Mouse (Mus musculus) CH12.LX (cell line): ENCODE results near the gene Dnajc22. TPM values are rescaled to one million over a fixed set of nuclear protein-coding genes. Genes with fewer than 3 reads are reported as not detected.

Experiments used
- DNase-seq: peaks from one replicate; pipeline ENCODE4 v3.0.0-alpha.2; 2013; ENCODE audit errors: extremely low read depth
- H3K27ac ChIP-seq: 2 replicates; pipeline ENCODE4 v1.5.1; 2012; ENCODE audit warnings: low read depth, mild to moderate bottlenecking, control low read depth, moderate library complexity; ENCODE audit not compliant: insufficient read depth
- H3K27me3 ChIP-seq: replicated peaks from 2 replicates; pipeline ENCODE3; 2012; ENCODE audit warnings: inconsistent platforms
- H3K36me3 ChIP-seq, 2 experiments: replicated peaks in 1 of 2; 2 replicates each; pipeline versions ENCODE3 to v1.6.1; 2012; ENCODE audit warnings: inconsistent platforms in 1 of 2, low read length in 1 of 2, mild to moderate bottlenecking in 1 of 2, mixed read lengths in 1 of 2, moderate library complexity in 1 of 2; ENCODE audit not compliant: control insufficient read depth in 1 of 2, insufficient read depth in 1 of 2
- H3K4me1 ChIP-seq, 2 experiments: 2 replicates each; pipeline ENCODE4 v1.6.1; 2012; ENCODE audit warnings: inconsistent platforms in 1 of 2, moderate library complexity in 1 of 2; ENCODE audit not compliant: insufficient read depth in 2 of 2, control insufficient read depth in 1 of 2
- H3K4me2 ChIP-seq: 2 replicates; pipeline ENCODE4 v1.6.1; 2012; ENCODE audit warnings: low read depth, mild to moderate bottlenecking, control low read depth; ENCODE audit not compliant: poor library complexity, insufficient read depth, severe bottlenecking
- H3K4me3 ChIP-seq, 3 experiments: fragments of 150-350 bp in 1 of 3; sonication (generic) in 1 of 3; replicated peaks in 1 of 3; 2 replicates each; pipeline versions ENCODE3 to v1.5.1; 2011 to 2012; ENCODE audit warnings: low read depth in 2 of 3, low read length in 2 of 3, mild to moderate bottlenecking in 2 of 3, moderate library complexity in 2 of 3, control low read depth in 1 of 3, improper control_type of control experiment in 1 of 3, inconsistent platforms in 1 of 3, mixed read lengths in 1 of 3; ENCODE audit not compliant: poor library complexity in 1 of 3
- H3K79me2 ChIP-seq: replicated peaks from 2 replicates; pipeline ENCODE4 v1.6.1; 2012; ENCODE audit warnings: mild to moderate bottlenecking, moderate library complexity; ENCODE audit not compliant: control insufficient read depth, poor library complexity, insufficient read depth, severe bottlenecking; ENCODE audit errors: extremely low read depth
- H3K9ac ChIP-seq: 2 replicates; pipeline ENCODE4 v1.6.1; 2012; ENCODE audit warnings: low read depth, mild to moderate bottlenecking, control low read depth, moderate library complexity; ENCODE audit not compliant: insufficient read depth
- H3K9me3 ChIP-seq: replicated peaks from 2 replicates; pipeline ENCODE3; 2012; ENCODE audit warnings: low read length, inconsistent platforms, mixed read lengths
- CHD1 ChIP-seq: IDR thresholded peaks from 2 replicates; pipeline ENCODE4 v1.6.1; 2012; ENCODE audit warnings: low read depth, low read length, improper control_type of control experiment, inconsistent platforms
- CTCF ChIP-seq, 2 experiments: IDR thresholded peaks in 1 of 2; conservative IDR thresholded peaks in 1 of 2; 2 replicates each; pipeline ENCODE4 v1.5.1; 2011 to 2012; ENCODE audit warnings: low read depth in 2 of 2, low read length in 2 of 2, improper control_type of control experiment in 1 of 2, inconsistent platforms in 1 of 2, mild to moderate bottlenecking in 1 of 2, moderate library complexity in 1 of 2
- E2F4 ChIP-seq: IDR thresholded peaks from 2 replicates; pipeline ENCODE4 v1.6.1; 2011; ENCODE audit warnings: low read depth, low read length, improper control_type of control experiment; ENCODE audit not compliant: insufficient replicate concordance
- ELF1 ChIP-seq: IDR thresholded peaks from 2 replicates; pipeline ENCODE4 v1.6.1; 2014; ENCODE audit warnings: low read depth, mild to moderate bottlenecking, inconsistent platforms, low read length, improper control_type of control experiment
- EP300 ChIP-seq: IDR thresholded peaks from 2 replicates; pipeline ENCODE4 v1.6.1; 2011; ENCODE audit warnings: low read length, improper control_type of control experiment
- GABPA ChIP-seq: IDR thresholded peaks from 2 replicates; pipeline ENCODE4 v1.6.1; 2012; ENCODE audit warnings: low read depth, low read length, improper control_type of control experiment, inconsistent platforms; ENCODE audit not compliant: insufficient replicate concordance
- HCFC1 ChIP-seq: IDR thresholded peaks from 2 replicates; pipeline ENCODE4 v1.6.1; 2012; ENCODE audit warnings: low read depth, mild to moderate bottlenecking, inconsistent platforms, low read length, improper control_type of control experiment
- IRF4 ChIP-seq: IDR thresholded peaks from 2 replicates; pipeline ENCODE4 v1.6.1; 2014; ENCODE audit warnings: low read depth, mild to moderate bottlenecking, inconsistent platforms, low read length, improper control_type of control experiment
- JUND ChIP-seq: conservative IDR thresholded peaks from 2 replicates; pipeline ENCODE4 v1.6.1; 2011; ENCODE audit warnings: low read depth, low read length, improper control_type of control experiment
- KAT2A ChIP-seq: IDR thresholded peaks from 2 replicates; pipeline ENCODE4 v1.6.1; 2012; ENCODE audit warnings: low read length, improper control_type of control experiment, inconsistent platforms; ENCODE audit not compliant: insufficient replicate concordance
- MAFK ChIP-seq: IDR thresholded peaks from 2 replicates; pipeline ENCODE4 v1.6.1; 2011; ENCODE audit warnings: low read length, improper control_type of control experiment; ENCODE audit not compliant: insufficient replicate concordance
- MAX ChIP-seq: IDR thresholded peaks from 2 replicates; pipeline ENCODE4 v1.6.1; 2011; ENCODE audit warnings: low read length, improper control_type of control experiment
- MAZ ChIP-seq: IDR thresholded peaks from 2 replicates; pipeline ENCODE4 v1.6.1; 2012; ENCODE audit warnings: low read depth, mild to moderate bottlenecking, inconsistent platforms, low read length, improper control_type of control experiment, moderate library complexity
- MEF2A ChIP-seq: IDR thresholded peaks from 2 replicates; pipeline ENCODE4 v1.6.1; 2014; ENCODE audit warnings: low read depth, mild to moderate bottlenecking, inconsistent platforms, low read length, improper control_type of control experiment, borderline replicate concordance
- MXI1 ChIP-seq: IDR thresholded peaks from 2 replicates; pipeline ENCODE4 v1.6.1; 2011; ENCODE audit warnings: mild to moderate bottlenecking, low read depth, low read length, improper control_type of control experiment
- MYC ChIP-seq: IDR thresholded peaks from 2 replicates; pipeline ENCODE4 v1.6.1; 2011; ENCODE audit warnings: low read depth, mild to moderate bottlenecking, improper control_type of control experiment, low read length
- NELFE ChIP-seq: IDR thresholded peaks from 2 replicates; pipeline ENCODE4 v1.6.1; 2011; ENCODE audit warnings: low read depth, low read length, improper control_type of control experiment
- NRF1 ChIP-seq: IDR thresholded peaks from 2 replicates; pipeline ENCODE4 v1.6.1; 2014; ENCODE audit warnings: low read depth, mild to moderate bottlenecking, inconsistent platforms, low read length, improper control_type of control experiment, moderate library complexity
- PAX5 ChIP-seq: IDR thresholded peaks from 2 replicates; pipeline ENCODE4 v1.6.1; 2012; ENCODE audit warnings: low read length, inconsistent platforms, mixed read lengths
- POLR2A ChIP-seq: IDR thresholded peaks from 2 replicates; pipeline ENCODE4 v1.6.1; 2011; ENCODE audit warnings: low read depth, mild to moderate bottlenecking, improper control_type of control experiment, low read length
- POLR2AphosphoS2 ChIP-seq: IDR thresholded peaks from 2 replicates; pipeline ENCODE4 v1.6.1; 2011; ENCODE audit warnings: low read depth, low read length, improper control_type of control experiment
- RAD21 ChIP-seq: IDR thresholded peaks from 2 replicates; pipeline ENCODE4 v1.6.1; 2011; ENCODE audit warnings: low read depth, mild to moderate bottlenecking, low read length, improper control_type of control experiment, moderate library complexity
- SIN3A ChIP-seq: IDR thresholded peaks from 2 replicates; pipeline ENCODE4 v1.6.1; 2012; ENCODE audit warnings: low read length, improper control_type of control experiment, inconsistent platforms
- SMC3 ChIP-seq: IDR thresholded peaks from 2 replicates; pipeline ENCODE4 v1.6.1; 2011; ENCODE audit warnings: low read depth, low read length, improper control_type of control experiment
- TBP ChIP-seq: conservative IDR thresholded peaks from 2 replicates; pipeline ENCODE4 v1.6.1; 2011; ENCODE audit warnings: low read depth, low read length, improper control_type of control experiment
- TCF12 ChIP-seq: IDR thresholded peaks from 2 replicates; pipeline ENCODE4 v1.6.1; 2014; ENCODE audit warnings: low read depth, mild to moderate bottlenecking, inconsistent platforms, low read length, improper control_type of control experiment
- UBTF ChIP-seq: IDR thresholded peaks from 2 replicates; pipeline ENCODE4 v1.6.1; 2012; ENCODE audit warnings: low read depth, mild to moderate bottlenecking, inconsistent platforms, low read length, improper control_type of control experiment, moderate library complexity
- USF1 ChIP-seq: IDR thresholded peaks from 2 replicates; pipeline ENCODE4 v1.6.1; 2014; ENCODE audit warnings: low read depth, mild to moderate bottlenecking, inconsistent platforms, low read length, improper control_type of control experiment
- USF2 ChIP-seq: conservative IDR thresholded peaks from 2 replicates; pipeline ENCODE4 v1.6.1; 2011; ENCODE audit warnings: low read depth, low read length, improper control_type of control experiment
- ZC3H11A ChIP-seq: IDR thresholded peaks from 2 replicates; pipeline ENCODE4 v1.6.1; 2012; ENCODE audit warnings: low read depth, mild to moderate bottlenecking, inconsistent platforms, low read length, improper control_type of control experiment
- ZKSCAN1 ChIP-seq: IDR thresholded peaks from 2 replicates; pipeline ENCODE4 v1.6.1; 2012; ENCODE audit warnings: low read depth, inconsistent platforms, low read length, improper control_type of control experiment, borderline replicate concordance
- ZMIZ1 ChIP-seq: IDR thresholded peaks from 2 replicates; pipeline ENCODE4 v1.6.1; 2012; ENCODE audit warnings: low read depth, mild to moderate bottlenecking, inconsistent platforms, low read length, improper control_type of control experiment
- dilution Hi-C: fragments of 300-500 bp; cut with MboI; formaldehyde crosslinking; loops from 2 replicates; pipeline ENCODE4 v1.14.3; 2020; ENCODE audit warnings: low sequenced_read_pairs; ENCODE audit not compliant: extremely low pct_unique_long_range_greater_than_20kb, extremely low pct_ligation_motif_present
- in situ Hi-C: fragments of 300-500 bp; cut with MboI; formaldehyde crosslinking; loops from 3 replicates; pipeline ENCODE4 v1.14.3; 2019; ENCODE audit warnings: low sequenced_read_pairs, low pct_ligation_motif_present, low pct_unique_long_range_greater_than_20kb, mixed read lengths
- polyA plus RNA-seq: library from polyadenylated mRNA; unstranded; fragments of >175 nt; gene quantifications from 2 replicates; pipeline ENCODE4 v1.2.1, GENCODE M21; 2012; ENCODE audit warnings: low read depth; ENCODE audit not compliant: insufficient read length
- total RNA-seq, 2 experiments: library from RNA; depleted of rRNA; stranded (reverse); fragments of 300-350 nt in 1 of 2; fragments of >200 nt in 1 of 2; gene quantifications; 2 replicates each; pipeline ENCODE4 v1.2.3; 2012 to 2014

Dnajc22 gene
- total and polyA plus RNA-seq, 3 experiments = 10.0 to 24.2 (median 12.4) TPM

DNA sequence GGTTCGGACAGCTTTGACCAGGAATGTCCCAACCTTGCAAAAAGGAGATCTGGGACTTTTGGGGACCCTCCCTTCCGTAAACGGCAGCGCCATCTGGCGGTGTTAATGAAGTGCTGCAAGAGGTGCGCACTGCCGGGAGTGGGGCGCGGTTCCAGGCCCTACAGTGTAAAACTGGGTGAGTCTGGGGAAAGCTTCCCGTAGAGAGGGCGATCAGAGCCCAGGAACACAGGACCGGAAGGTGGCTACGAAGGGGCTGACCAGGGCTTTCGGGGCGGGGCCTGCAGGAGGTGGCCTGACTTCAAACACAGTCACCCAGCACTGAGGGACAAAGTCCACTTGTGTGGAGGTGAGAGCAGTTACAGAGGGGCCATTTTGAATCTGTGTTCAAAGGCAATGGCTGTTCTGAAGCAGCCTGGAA lies 6.2 kb downstream of the Dnajc22 start:
- in situ Hi-C loops = no loop called here
- H3K4me2 ChIP-seq = peak overlapping the region; percentile 60
- H3K36me3 ChIP-seq = peaks cover 0 to 16% of the 10 kb centered on the region in 2 experiments
- peak overlapping the region; percentile 44 to 64 (median 55) for H3K4me3 ChIP-seq
- no peaks in the 10 kb centered on the region for H3K79me2 ChIP-seq
- no peak for TF ChIP-seq ZKSCAN1
- peak; percentile 80 for TF ChIP-seq ELF1
- TF ChIP-seq CHD1 = no peak
- TF ChIP-seq JUND = no peak
- TF ChIP-seq MXI1 = peak; percentile 62; the same call in 1 of the 2 replicates
- peak; percentile 50; the same call in 1 of the 2 replicates for TF ChIP-seq TCF12
- TF ChIP-seq NELFE = no peak
- peak; percentile 62 for TF ChIP-seq RAD21
- no peak for TF ChIP-seq E2F4
- peak; percentile 67 for TF ChIP-seq TBP
- no peak for TF ChIP-seq MAFK
- TF ChIP-seq MAX = no peak
- peak; percentile 55 for TF ChIP-seq POLR2A
- TF ChIP-seq USF2 = no peak
- TF ChIP-seq UBTF = no peak
- no peak for TF ChIP-seq PAX5
- TF ChIP-seq ZMIZ1 = no peak
- TF ChIP-seq IRF4 = 0 out of 2 replicates have a peak, but pooled peaks have one; percentile 40
- peak; percentile 76 to 89 for TF ChIP-seq CTCF (conservative IDR thresholded peaks at IDR 0.05 in 1 of 2, IDR thresholded peaks at IDR 0.05 in 1 of 2; ENCODE audit: low read depth in 2 of 2, low read length in 2 of 2)
- TF ChIP-seq KAT2A = no peak
- TF ChIP-seq MYC = no peak
- TF ChIP-seq SMC3 = peak; percentile 78
- peaks cover 0 to 20% of the 10 kb centered on the region in 2 experiments; a peak in 2 of 4 replicates for H3K4me1 ChIP-seq
- DNase-seq = peak; percentile 74
- peak overlapping the region; percentile 35 for H3K27ac ChIP-seq
- H3K9ac ChIP-seq = peak overlapping the region; percentile 55
- H3K27me3 ChIP-seq = no peaks in the 10 kb centered on the region
- H3K9me3 ChIP-seq = peaks cover 3% of the 10 kb centered on the region
- dilution Hi-C loops = no loop called here

DNA sequence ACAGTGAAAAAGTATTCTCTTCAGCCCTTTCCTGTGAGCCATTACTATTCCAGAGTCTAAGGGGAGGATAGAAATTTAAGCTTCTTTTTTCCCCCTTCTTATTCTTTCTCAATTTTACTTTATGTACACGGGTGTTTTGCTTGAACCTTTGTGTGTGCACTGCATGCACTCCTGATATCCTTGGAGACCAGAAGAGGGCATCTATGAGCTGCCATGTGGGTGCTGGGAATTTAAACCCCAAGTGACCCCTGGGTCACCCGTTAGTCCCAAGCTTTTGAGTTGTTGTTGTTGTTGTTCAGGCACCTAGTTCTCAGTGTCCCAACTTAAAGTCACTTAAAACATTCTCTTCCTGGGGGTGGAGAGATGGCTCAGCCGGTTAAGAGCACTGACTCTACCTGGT lies 7.0 kb downstream of the Dnajc22 start:
- peaks cover 0 to 20% of the 10 kb centered on the region in 2 experiments; a peak in 2 of 4 replicates for H3K4me1 ChIP-seq
- H3K27me3 ChIP-seq = no peaks in the 10 kb centered on the region
- H3K4me3 ChIP-seq = peak overlapping the region; percentile 46 to 64 (median 55)
- dilution Hi-C loops = no loop called here
- in situ Hi-C loops = no loop called here
- H3K79me2 ChIP-seq = no peaks in the 10 kb centered on the region
- peak overlapping the region; percentile 60 for H3K4me2 ChIP-seq
- peaks cover 3% of the 10 kb centered on the region for H3K9me3 ChIP-seq
- peak; percentile 57 for DNase-seq
- no peak overlapping the region for H3K9ac ChIP-seq
- H3K27ac ChIP-seq = no peak overlapping the region
- H3K36me3 ChIP-seq = peaks cover 0 to 18% of the 10 kb centered on the region in 2 experiments
- TF ChIP-seq MEF2A (no peak), MYC (0 out of 2 replicates have a peak, but pooled peaks have one; percentile 74), MAX (peak; percentile 63), MXI1 (no peak), USF1 (no peak), ZC3H11A (no peak), TBP (0 out of 2 replicates have a peak, but pooled peaks have one; percentile 15), GABPA (no peak), POLR2A (no peak), IRF4 (no peak), POLR2AphosphoS2 (no peak), NRF1 (no peak), JUND (no peak), RAD21 (peak; percentile 19), E2F4 (no peak), CTCF (conservative IDR thresholded peaks at IDR 0.05 in 1 of 2, IDR thresholded peaks at IDR 0.05 in 1 of 2; ENCODE audit: low read depth in 2 of 2, low read length in 2 of 2) (peak in 1 of 2 experiments; percentile 50; a peak in 3 of 4 replicates), SIN3A (no peak), USF2 (no peak), ZKSCAN1 (no peak), HCFC1 (no peak), MAZ (no peak), EP300 (no peak)
